Mouse (Mus musculus) embryonic facial prominence, embryonic 12.5 days (tissue): ENCODE results near the gene F2. TPM values are rescaled to one million over a fixed set of nuclear protein-coding genes. Genes with fewer than 3 reads are reported as not detected.
"Not testable (repeated sequence)": the region's sequence is repeated elsewhere in the genome, so short reads cannot be mapped to it uniquely, and the experiment has no call there.

Source experiments
- ATAC-seq: fragments of 200-750 bp; cut with Nextera tagmentation; 2 replicates; pipeline ENCODE4 v1.8.0; 2017; ENCODE audit not compliant: insufficient number of reproducible peaks, insufficient read depth, low FRiP score, low TSS enrichment
- H3K27ac ChIP-seq: fragments of 300-500 bp; sonication (generic); 2 replicates; pipeline ENCODE4 v1.5.1; 2016; ENCODE audit warnings: mild to moderate bottlenecking
- H3K27me3 ChIP-seq: fragments of 300-500 bp; sonication (generic); 2 replicates; pipeline ENCODE4 v1.6.1; 2016; ENCODE audit warnings: mild to moderate bottlenecking, moderate library complexity
- H3K36me3 ChIP-seq: fragments of 300-500 bp; sonication (generic); 2 replicates; pipeline ENCODE4 v1.6.1; 2016; ENCODE audit warnings: mild to moderate bottlenecking
- H3K4me1 ChIP-seq: fragments of 300-500 bp; sonication (generic); 2 replicates; pipeline ENCODE4 v1.6.1; 2016
- H3K4me2 ChIP-seq: fragments of 300-500 bp; sonication (generic); replicated peaks from 2 replicates; pipeline ENCODE4 v1.6.1; 2016; ENCODE audit warnings: mild to moderate bottlenecking, moderate library complexity
- H3K4me3 ChIP-seq: fragments of 300-500 bp; sonication (generic); 2 replicates; pipeline ENCODE4 v1.5.1; 2016; ENCODE audit warnings: mild to moderate bottlenecking
- H3K9ac ChIP-seq: fragments of 300-500 bp; sonication (generic); 2 replicates; pipeline ENCODE4 v1.6.1; 2016; ENCODE audit warnings: mild to moderate bottlenecking, moderate library complexity
- H3K9me3 ChIP-seq: fragments of 300-500 bp; sonication (generic); 2 replicates; pipeline ENCODE4 v1.6.1; 2016; ENCODE audit warnings: mild to moderate bottlenecking, moderate library complexity
- WGBS: fragments of 180-500 bp; shearing (Covaris S2); methylation state at CpG from one replicate; pipeline ENCODE4 v1.1.7; 2016; 5-methylcytosine and 5-hydroxymethylcytosine counted together
- polyA plus RNA-seq: library from polyadenylated mRNA; unstranded; fragments of >200 nt; fragmentation: Nextera tagmentation; extraction: Ambion mirVana; gene quantifications from 2 replicates; pipeline ENCODE4 v1.2.1, GENCODE M21; 2016

Gene F2
- polyA plus RNA-seq, 1 experiment from 2014 or later: 0.31 TPM

DNA sequence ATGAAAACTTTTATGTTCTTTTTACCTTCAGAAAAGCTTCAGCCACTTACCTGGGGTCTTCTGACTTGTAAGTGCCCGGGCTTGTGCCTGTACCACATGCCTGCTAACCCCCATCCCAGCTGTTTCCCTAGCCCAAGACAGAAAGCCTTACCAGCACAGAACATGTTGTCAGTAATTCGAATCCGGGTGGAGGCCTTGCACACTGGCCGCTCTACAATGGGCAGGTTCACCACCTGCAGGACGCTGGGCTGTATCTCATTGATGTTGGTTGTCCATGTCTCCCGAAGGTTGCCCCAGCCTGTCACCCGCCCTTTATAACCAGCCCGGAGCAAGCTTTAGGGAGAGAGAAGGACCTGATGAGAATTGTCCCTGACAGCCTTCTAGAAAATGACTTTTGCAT lies 8.0 kb downstream of the F2 start:
- 90% methylated on average over 8 of the region's 8 CpGs for WGBS
- Histone ChIP-seq H3K9ac (no peak overlapping the region), H3K36me3 (no peaks in the 10 kb centered on the region; the same call in 1 of the 2 replicates), H3K27ac (no peak overlapping the region), H3K9me3 (no peaks in the 10 kb centered on the region), H3K4me2 (no peak overlapping the region), H3K4me3 (no peak overlapping the region), H3K4me1 (no peaks in the 10 kb centered on the region), H3K27me3 (no peaks in the 10 kb centered on the region)
- no peak for ATAC-seq

DNA sequence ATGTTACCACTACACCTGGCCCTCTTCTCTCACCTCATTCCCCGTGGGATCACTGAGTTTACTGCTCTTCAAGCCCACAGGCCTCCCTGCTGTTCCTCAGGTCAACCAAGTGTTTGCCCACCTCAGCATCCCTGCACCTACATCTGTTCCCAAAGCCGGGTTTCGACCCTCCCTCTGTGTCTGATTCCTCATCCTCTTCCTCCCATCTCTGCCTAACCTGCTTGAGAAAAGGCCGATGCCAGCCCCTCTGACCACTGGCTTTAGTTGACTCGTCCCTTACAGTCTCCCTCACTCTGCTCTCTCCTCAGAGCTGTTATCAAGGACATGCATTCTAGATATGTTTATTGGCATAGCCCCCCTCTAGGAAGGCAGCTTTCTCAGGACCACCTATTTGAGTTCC lies 8.7 kb downstream of the F2 start:
- Histone ChIP-seq H3K4me1 (no peaks in the 10 kb centered on the region), H3K9ac (no peak overlapping the region), H3K27me3 (no peaks in the 10 kb centered on the region), H3K9me3 (no peaks in the 10 kb centered on the region), H3K36me3 (peaks cover 5% of the 10 kb centered on the region), H3K4me3 (no peak overlapping the region), H3K4me2 (no peak overlapping the region), H3K27ac (no peak overlapping the region)
- WGBS: 76% methylated on average over 5 of the region's 5 CpGs
- no peak for ATAC-seq

DNA sequence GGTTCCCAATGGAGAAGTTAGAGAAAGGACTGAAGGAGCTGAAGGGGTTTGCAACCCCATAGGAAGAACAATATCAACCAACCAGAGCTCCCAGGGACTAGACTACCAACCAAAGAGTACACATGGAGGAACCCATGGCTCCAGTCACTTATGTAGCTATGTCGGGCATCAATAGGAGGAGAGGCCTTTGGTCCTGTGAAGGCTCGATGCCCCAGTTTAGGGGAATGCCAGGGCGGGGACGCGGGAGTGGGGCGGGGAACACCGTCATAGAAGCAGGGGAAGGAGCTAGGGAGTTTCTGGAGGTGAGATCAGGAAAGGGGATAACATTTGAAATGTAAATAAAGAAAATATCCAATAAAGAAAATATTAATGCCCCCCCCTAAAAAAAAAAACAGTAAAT lies 12.8 kb downstream of the F2 start:
- not testable (repeated sequence) for H3K4me1 ChIP-seq, ATAC-seq, H3K27me3 ChIP-seq, H3K4me2 ChIP-seq, H3K9ac ChIP-seq, H3K4me3 ChIP-seq, H3K9me3 ChIP-seq, H3K27ac ChIP-seq
- WGBS: 94% methylated on average over 7 of the region's 7 CpGs
- H3K36me3 ChIP-seq: peaks cover 40% of the 10 kb centered on the region

DNA sequence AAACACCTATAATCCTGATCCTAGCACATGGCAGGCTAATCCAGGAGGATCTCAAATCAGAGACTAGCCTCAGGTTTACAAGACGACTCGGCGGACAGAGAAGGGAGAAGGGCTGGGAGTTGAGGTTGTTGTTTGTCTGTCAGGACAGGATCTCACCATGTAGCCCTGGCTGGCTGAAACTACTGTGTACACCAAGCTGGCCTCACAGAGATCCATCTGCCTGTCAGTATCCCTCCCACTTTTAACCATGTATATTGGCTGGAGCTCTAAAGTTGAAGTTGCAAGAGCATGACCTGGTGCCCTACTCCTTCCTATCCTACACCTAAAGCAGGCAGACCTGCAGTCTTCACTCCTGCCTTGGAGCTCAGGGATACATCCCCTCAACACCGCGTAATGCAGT lies 13.9 kb downstream of the F2 start:
- Histone ChIP-seq H3K9me3 (no peaks in the 10 kb centered on the region), H3K36me3 (peaks cover 50% of the 10 kb centered on the region), H3K4me3 (no peak overlapping the region), H3K4me2 (no peak overlapping the region), H3K27ac (no peak overlapping the region), H3K4me1 (no peaks in the 10 kb centered on the region), H3K27me3 (no peaks in the 10 kb centered on the region), H3K9ac (no peak overlapping the region)
- ATAC-seq: no peak
- 89% methylated on average over 5 of the region's 5 CpGs for WGBS

DNA sequence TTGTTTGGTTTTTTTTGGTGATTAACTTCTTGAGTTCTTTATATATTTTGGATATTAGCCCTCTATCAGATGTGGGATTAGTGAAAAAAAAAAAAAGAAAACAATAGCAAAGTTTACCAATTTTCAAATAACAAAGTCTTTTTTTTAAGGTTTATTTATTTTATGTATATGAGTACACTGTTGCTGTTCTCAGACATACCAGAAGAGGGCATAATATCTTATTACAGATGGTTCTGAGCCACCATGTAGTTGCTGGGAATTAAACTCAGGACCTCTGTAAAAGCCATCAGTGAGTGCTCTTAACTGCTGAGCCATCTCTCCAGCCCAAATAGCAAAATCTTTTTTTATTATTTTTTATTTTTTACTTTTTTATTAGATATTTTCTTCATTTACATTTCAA lies 26.8 kb downstream of the F2 start:
- H3K4me1 ChIP-seq, H3K4me2 ChIP-seq, H3K27me3 ChIP-seq, H3K9ac ChIP-seq, H3K9me3 ChIP-seq, H3K27ac ChIP-seq, H3K4me3 ChIP-seq, ATAC-seq: not testable (repeated sequence)
- H3K36me3 ChIP-seq: peaks cover 66% of the 10 kb centered on the region

DNA sequence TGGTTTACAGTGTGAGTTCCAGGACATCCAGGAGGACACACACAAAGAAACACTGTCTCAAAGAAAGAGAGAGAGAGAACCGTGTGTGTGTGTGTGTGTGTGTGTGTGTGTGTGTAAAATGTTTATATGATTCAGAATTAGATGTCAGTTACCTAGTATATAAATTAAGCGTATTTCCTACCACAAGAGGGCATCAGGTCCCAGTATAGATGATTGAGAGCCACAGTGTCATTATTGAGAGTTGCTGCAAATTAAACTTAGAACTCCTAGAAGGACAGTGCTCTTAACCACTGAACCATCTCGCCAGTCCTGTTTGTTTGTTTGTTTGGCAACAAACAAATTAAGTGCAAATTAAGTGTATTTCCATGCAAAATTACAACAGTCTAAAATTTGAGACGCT lies 33.8 kb downstream of the F2 start:
- H3K27ac ChIP-seq: no peak overlapping the region

DNA sequence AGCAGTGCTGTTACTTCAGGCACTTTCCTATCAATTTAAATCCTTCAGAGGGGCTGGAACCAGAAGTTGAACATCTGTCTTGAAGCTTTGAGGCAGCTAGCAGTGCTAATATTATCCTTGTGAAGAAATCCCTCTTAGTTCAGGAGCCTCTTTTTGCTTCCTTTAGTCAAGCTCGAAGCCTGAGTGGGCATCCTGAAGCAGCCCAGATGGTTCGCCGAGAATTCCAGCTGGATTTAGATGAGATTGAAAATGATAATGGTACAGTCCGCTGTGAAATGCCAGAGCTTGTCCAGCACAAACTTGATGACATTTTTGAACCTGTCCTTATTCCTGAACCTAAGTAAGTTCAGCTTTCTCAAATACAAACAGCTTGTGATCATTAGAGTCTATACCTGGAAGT lies 35.7 kb downstream of the F2 start:
- no peaks in the 10 kb centered on the region for H3K4me1 ChIP-seq
- 94% methylated on average over 4 of the region's 4 CpGs for WGBS
- no peak overlapping the region for H3K4me3 ChIP-seq
- no peaks in the 10 kb centered on the region for H3K27me3 ChIP-seq
- no peak for ATAC-seq
- H3K9me3 ChIP-seq: no peaks in the 10 kb centered on the region
- no peak overlapping the region for H3K27ac ChIP-seq
- H3K9ac ChIP-seq: no peak overlapping the region
- peaks cover 74% of the 10 kb centered on the region for H3K36me3 ChIP-seq
- no peak overlapping the region for H3K4me2 ChIP-seq

More for the DNA sequence above, 33.8 kb downstream of the F2 start:
- Histone ChIP-seq H3K27me3 (no peaks in the 10 kb centered on the region), H3K4me1 (no peaks in the 10 kb centered on the region), H3K4me2 (no peak overlapping the region), H3K9ac (no peak overlapping the region), H3K36me3 (peaks cover 74% of the 10 kb centered on the region), H3K4me3 (no peak overlapping the region), H3K9me3 (no peaks in the 10 kb centered on the region)
- 86% methylated on average over 4 of the region's 4 CpGs for WGBS
- ATAC-seq: no peak

DNA sequence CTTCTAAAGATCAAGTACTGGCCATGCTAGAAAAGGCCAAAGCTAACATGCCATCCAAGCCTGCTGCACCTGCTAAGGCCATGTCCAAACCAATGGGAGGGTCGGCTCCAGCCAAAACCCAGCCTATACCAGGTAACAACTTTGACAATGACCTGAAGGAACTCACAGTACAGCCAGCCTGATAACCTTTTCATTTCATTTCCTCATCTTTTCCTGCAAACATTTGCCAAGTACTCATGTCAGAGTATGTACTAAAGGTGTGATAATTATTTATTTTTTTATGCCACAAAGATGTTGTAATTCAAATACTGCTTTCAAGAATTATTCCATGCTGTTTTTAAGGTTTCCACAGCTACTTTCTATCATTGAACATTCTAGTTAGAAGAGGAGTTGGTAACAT lies 50.0 kb downstream of the F2 start:
- H3K36me3 ChIP-seq: peaks cover 51% of the 10 kb centered on the region
- WGBS: 93% methylated on average over 1 of the region's 1 CpGs
- no peak for ATAC-seq

DNA sequence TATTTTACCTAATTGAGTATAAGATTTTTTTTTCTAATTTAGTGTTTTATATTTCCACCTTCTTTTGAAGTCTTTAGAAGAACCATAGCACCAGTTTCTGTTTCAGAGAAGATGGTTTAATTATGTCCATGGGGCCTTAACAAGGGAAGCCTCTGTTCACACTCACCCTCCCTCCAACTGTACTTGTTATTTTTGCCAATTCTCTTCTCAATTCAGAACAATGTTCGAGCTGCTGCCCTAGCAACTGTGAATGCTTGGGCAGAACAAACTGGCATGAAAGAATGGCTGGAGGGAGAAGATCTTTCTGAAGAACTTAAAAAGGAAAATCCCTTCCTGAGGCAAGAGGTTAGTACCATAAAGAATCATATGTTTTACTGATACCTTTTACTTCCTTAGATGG lies 55.3 kb downstream of the F2 start:
- H3K36me3 ChIP-seq: peaks cover 53% of the 10 kb centered on the region
- WGBS: 89% methylated on average over 1 of the region's 1 CpGs

More for the DNA sequence above, 50.0 kb downstream of the F2 start:
- Histone ChIP-seq H3K9ac (no peak overlapping the region), H3K4me1 (no peaks in the 10 kb centered on the region), H3K27me3 (no peaks in the 10 kb centered on the region), H3K4me3 (no peak overlapping the region), H3K4me2 (no peak overlapping the region), H3K27ac (no peak overlapping the region), H3K9me3 (no peaks in the 10 kb centered on the region)

More for the DNA sequence above, 55.3 kb downstream of the F2 start:
- Histone ChIP-seq H3K9ac (no peak overlapping the region), H3K4me3 (no peak overlapping the region), H3K27me3 (no peaks in the 10 kb centered on the region), H3K27ac (no peak overlapping the region), H3K4me2 (no peak overlapping the region), H3K4me1 (no peaks in the 10 kb centered on the region), H3K9me3 (no peaks in the 10 kb centered on the region)
- no peak for ATAC-seq

Other genes with a start within 250 kb of the F2 start
- 71.3 and 80.1 TPM in 2 replicates for gene 1110051M20Rik, start 191.7 kb downstream of the F2 start, polyA plus RNA-seq
- gene Lrp4, start 178.9 kb downstream of the F2 start, polyA plus RNA-seq: 7.9 and 8.2 TPM in 2 replicates
- gene Ckap5, start 109.7 kb downstream of the F2 start, polyA plus RNA-seq: 115 and 124 TPM in 2 replicates
- 12.8 and 13.3 TPM in 2 replicates for gene Zfp408, start 13.4 kb upstream of the F2 start, polyA plus RNA-seq
- 100 and 102 TPM in 2 replicates for gene Arhgap1, start 13.4 kb upstream of the F2 start, polyA plus RNA-seq
- 29.3 and 29.8 TPM in 2 replicates for gene Atg13, start 74.2 kb upstream of the F2 start, polyA plus RNA-seq
- gene Harbi1, start 74.4 kb upstream of the F2 start, polyA plus RNA-seq: 23.1 and 24.9 TPM in 2 replicates
- 21.9 and 22.2 TPM in 2 replicates for gene Ambra1, start 93.7 kb upstream of the F2 start, polyA plus RNA-seq